Mouse (Mus musculus) lung, postnatal 0 days (tissue): Measurements from ENCODE around the gene Pih1d1.

Experiments used
- CTCF ChIP-seq: IDR thresholded peaks from 2 replicates; pipeline ENCODE4 v1.5.1; 2016; ENCODE audit warnings: antibody characterized with exemption, mild to moderate bottlenecking
- EP300 ChIP-seq: IDR thresholded peaks from 2 replicates; pipeline ENCODE4 v1.6.1; 2016; ENCODE audit warnings: antibody characterized with exemption, mild to moderate bottlenecking, control low read depth

DNA sequence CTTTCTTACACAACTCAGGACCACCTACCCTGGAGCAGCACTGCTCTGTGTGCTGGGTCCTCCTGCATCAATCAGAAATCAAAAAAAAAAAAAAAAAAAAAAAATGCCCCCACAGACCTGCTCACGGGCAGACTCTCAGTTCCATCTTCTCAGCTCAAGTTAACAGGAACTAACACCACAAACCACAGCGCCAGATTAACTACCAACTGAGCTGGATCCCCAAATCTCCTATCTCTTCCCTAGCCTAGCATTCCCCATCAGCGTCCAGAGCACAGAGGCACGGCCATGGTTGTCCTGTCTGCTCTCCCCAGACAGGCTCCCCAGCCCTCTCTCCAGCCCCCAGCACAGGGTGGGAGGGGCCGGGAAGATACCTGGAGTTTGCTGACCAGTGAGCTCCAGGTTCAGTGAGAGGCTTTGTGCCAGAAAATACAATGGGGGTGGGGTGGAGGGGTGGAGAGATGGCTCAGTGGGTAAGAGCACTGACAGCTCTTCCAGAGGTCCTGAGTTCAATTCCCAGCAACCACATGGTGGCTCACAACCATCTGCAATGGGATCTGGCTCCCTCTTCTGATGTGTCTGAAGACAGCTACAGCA lies 47.0 kb upstream of the Pih1d1 start:
- TF ChIP-seq CTCF = no peak
- TF ChIP-seq EP300 = no peak
